Mouse (Mus musculus) hindbrain, embryonic 10.5 days (tissue): ENCODE measurements around the gene Slc9a8. TPM values are rescaled to one million over a fixed set of nuclear protein-coding genes. Genes with fewer than 3 reads are reported as not detected.

Source experiments
- DNase-seq: peaks from one replicate; pipeline ENCODE4 v3.0.0-alpha.2; 2017; ENCODE audit warnings: low spot score
- H3K27ac ChIP-seq: fragments of 300-500 bp; sonication (generic); 2 replicates; pipeline ENCODE4 v1.5.1; 2016; ENCODE audit warnings: mild to moderate bottlenecking, moderate library complexity
- H3K27me3 ChIP-seq: fragments of 300-500 bp; sonication (generic); 2 replicates; pipeline ENCODE4 v1.6.1; 2016; ENCODE audit warnings: mild to moderate bottlenecking; ENCODE audit not compliant: poor library complexity, insufficient read depth, severe bottlenecking
- H3K36me3 ChIP-seq: fragments of 300-500 bp; sonication (generic); 2 replicates; pipeline ENCODE4 v1.6.1; 2016; ENCODE audit warnings: mild to moderate bottlenecking, moderate library complexity
- H3K4me1 ChIP-seq: fragments of 300-500 bp; sonication (generic); replicated peaks from 2 replicates; pipeline ENCODE4 v1.6.1; 2016; ENCODE audit warnings: mild to moderate bottlenecking
- H3K4me3 ChIP-seq: fragments of 300-500 bp; sonication (generic); 2 replicates; pipeline ENCODE4 v1.5.1; 2016; ENCODE audit warnings: mild to moderate bottlenecking, moderate library complexity
- H3K9me3 ChIP-seq: fragments of 300-500 bp; sonication (generic); 2 replicates; pipeline ENCODE4 v1.6.1; 2016; ENCODE audit warnings: mild to moderate bottlenecking, moderate library complexity
- WGBS: fragments of 180-500 bp; shearing (Covaris S2); methylation state at CpG from one replicate; pipeline ENCODE4 v1.1.7; 2016; 5-methylcytosine and 5-hydroxymethylcytosine counted together
- polyA plus RNA-seq: library from polyadenylated mRNA; unstranded; fragments of >200 nt; fragmentation: Nextera tagmentation; extraction: Ambion mirVana; gene quantifications from 2 replicates; pipeline ENCODE4 v1.2.1, GENCODE M21; 2016

Slc9a8 gene
- polyA plus RNA-seq, 1 experiment from 2014 or later = 26.7 TPM

DNA sequence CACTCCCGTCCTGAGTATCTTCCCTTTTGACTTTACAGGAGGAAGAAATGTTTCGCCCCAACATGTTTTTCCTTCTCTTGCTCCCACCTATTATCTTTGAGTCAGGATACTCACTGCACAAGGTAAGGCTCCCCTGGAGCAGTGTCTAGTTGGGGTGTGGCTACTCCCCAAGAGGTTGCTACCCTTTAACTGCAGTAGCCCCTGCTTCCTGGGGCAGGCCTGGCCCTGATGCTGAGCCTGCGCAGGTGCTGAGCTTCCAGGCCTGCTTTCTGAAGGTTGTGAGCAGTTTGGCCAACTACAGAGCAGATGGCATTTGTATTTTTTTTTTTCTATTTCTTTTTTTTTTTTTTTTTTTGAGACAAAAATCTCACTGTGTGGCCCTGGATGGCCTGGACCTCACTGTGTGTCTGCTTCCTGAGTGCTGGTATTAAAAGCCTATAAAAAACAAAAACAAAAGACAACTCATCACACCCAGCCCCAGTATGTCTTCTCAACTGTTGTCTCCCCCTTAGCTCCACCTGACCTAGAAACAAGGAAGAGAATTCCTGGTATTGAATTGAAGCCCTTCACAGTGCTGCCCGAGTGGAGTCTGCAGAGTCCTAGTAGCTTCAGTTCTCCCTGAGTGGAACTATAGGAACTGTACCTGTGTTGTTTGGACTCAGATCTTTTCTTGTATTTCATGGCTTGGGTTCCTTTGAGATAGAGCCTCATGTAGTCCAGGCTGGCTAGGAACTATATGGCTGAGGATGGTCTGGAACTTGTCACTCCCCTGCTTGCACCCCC, 22.1 kb downstream of the Slc9a8 start:
- Histone ChIP-seq H3K4me3 (no peak overlapping the region), H3K27ac (no peak overlapping the region), H3K27me3 (no peaks in the 10 kb centered on the region), H3K4me1 (no peaks in the 10 kb centered on the region), H3K9me3 (no peaks in the 10 kb centered on the region), H3K36me3 (peaks cover 96% of the 10 kb centered on the region)
- 94% methylated on average over 4 of the region's 4 CpGs for WGBS
- no peak for DNase-seq

DNA sequence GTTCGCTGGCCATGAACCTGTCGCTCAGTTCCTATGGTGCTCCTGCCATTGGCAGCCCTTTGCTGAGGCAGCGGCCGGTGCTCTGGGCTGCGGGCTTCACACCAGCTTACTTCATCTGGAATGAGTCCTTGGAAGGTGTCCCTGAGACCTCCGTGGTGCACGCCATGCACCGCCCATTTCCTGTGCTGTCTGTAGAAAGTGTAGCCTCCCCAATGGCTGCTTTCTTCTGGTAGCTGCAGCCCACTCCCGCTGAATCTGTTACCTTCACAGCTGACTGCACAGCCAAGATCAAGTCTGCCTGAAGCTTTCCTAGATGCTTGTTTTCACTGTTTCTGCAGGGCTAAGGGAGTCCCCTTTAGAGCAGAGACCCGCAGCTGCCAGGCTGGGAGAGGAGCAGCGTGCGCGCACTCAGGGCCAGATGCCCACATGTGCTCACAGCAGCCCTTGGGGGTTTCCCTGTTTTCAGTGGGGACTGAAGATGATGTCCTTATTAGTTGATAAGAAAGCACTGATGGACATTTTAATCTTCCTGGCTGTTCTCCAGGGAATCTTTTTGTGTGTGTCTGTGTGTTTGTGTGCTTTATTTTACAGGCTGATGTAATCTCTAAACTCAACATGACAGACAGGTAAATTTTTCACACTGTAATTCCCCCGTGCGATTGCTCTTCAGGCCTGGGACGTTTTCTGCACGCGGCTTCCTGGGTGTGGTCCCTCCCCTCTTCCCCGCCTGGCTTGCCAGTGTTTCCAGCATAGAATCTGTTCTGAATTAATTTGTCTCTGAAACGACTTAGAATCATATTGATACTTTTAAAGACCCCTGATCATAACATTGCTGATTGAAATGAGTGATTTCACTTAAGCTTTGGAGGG, 24.6 kb downstream of the Slc9a8 start:
- DNase-seq = no peak
- WGBS = 89% methylated on average over 20 of the region's 20 CpGs
- no peak overlapping the region for H3K4me3 ChIP-seq
- H3K9me3 ChIP-seq = no peaks in the 10 kb centered on the region
- peaks cover 96% of the 10 kb centered on the region for H3K36me3 ChIP-seq
- no peaks in the 10 kb centered on the region for H3K27me3 ChIP-seq
- H3K4me1 ChIP-seq = no peaks in the 10 kb centered on the region; the same call in 1 of the 2 replicates
- no peak overlapping the region for H3K27ac ChIP-seq

DNA sequence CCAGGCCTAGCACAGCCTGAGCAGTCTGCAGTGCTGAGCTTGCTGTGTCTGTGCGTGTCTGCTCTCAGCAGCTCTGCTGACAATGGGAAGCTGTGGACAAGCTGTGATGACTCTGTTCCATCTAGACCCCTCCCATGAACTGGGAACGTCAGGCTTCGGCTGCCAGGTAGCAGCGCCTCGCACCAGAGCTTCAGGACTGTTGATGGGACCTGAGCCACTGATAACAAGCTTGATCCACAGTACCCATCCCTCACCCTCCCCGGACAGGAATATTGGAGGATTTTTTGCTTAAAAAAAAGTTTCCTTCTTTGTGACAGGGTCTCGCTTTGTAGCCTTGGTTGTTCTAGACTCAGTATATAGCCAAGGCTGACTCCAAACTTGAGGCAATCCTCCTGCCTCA, 25.7 kb downstream of the Slc9a8 start:
- Histone ChIP-seq H3K9me3 (no peaks in the 10 kb centered on the region), H3K27ac (no peak overlapping the region), H3K4me1 (no peaks in the 10 kb centered on the region; the same call in 1 of the 2 replicates), H3K4me3 (no peak overlapping the region), H3K27me3 (no peaks in the 10 kb centered on the region), H3K36me3 (peaks cover 93% of the 10 kb centered on the region)
- WGBS = 95% methylated on average over 7 of the region's 7 CpGs
- no peak for DNase-seq

DNA sequence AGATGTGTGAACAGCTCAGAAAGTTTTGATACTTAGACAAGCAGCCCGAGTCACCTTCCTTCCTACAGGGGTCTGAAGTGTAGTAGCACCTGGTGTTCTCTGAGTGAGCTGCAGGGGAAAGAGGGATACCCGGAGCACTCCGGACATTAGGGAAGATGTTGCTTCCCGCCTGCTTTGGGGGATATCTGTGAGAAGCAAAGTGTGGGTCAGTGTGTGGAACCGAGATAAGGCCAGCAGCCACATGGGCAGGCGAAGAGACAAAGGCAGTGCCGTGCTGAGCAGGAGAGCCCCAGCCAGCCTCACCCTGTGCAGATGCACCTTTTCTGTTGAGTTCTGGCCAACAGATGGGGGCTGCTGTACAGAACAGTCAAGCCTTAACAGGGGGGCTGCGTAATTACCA, 26.1 kb downstream of the Slc9a8 start:
- WGBS = 91% methylated on average over 8 of the region's 8 CpGs
- Histone ChIP-seq H3K27ac (no peak overlapping the region), H3K9me3 (no peaks in the 10 kb centered on the region)

DNA sequence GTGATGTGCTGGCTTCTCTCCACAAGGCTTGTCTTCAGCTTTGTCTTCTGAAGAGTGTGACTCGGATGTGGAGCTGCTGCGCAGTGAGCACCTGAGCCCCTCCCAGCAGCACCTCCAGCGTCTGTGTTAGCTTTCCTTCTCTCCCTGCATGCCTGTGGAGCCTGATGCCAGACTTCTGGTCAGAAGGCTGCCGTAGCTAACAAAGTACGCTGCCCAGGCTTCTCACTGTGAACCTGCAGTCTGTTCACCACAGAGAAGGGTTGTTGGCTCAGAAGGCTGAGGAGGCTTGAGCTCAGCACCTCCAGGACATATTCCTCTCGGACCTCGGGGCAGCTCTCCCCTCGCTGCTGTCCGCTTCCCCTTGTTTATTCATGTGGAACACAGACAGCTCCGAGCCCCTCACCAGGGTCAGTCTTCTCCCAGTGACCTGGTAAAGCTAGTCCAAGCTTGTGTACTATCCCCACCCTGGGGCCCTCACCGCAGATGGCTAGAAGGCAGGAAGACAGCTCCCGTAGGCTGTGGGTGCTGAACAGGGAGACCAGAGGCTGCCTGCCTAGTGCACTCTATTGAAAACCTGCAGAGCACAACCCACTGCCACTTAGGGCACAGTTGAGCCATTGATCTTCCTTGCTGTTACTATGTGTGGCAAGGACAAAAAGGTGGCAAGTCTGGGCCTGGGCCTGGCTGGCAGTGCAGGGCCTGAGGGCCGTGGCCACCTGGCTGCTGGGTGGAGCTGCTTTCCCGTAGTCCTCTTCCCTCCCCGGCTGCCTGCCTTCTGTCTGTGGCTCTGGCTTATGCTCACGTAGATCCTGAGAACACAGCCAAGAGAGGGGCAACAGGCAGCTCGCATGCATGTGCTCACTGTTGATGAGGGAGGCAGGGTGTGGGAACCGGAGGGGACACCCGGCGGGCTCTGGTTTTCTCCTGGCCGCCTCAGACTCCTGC, 28.1 kb downstream of the Slc9a8 start:
- Histone ChIP-seq H3K9me3 (no peaks in the 10 kb centered on the region), H3K4me3 (no peak overlapping the region), H3K27ac (no peak overlapping the region), H3K36me3 (peaks cover 92% of the 10 kb centered on the region), H3K4me1 (no peaks in the 10 kb centered on the region; the same call in 1 of the 2 replicates), H3K27me3 (no peaks in the 10 kb centered on the region)
- no peak for DNase-seq
- WGBS = 90% methylated on average over 21 of the region's 21 CpGs

More for the DNA sequence above, 26.1 kb downstream of the Slc9a8 start:
- DNase-seq = no peak
- H3K4me1 ChIP-seq = no peaks in the 10 kb centered on the region; the same call in 1 of the 2 replicates
- H3K36me3 ChIP-seq = peaks cover 91% of the 10 kb centered on the region
- H3K4me3 ChIP-seq = no peak overlapping the region
- H3K27me3 ChIP-seq = no peaks in the 10 kb centered on the region

DNA sequence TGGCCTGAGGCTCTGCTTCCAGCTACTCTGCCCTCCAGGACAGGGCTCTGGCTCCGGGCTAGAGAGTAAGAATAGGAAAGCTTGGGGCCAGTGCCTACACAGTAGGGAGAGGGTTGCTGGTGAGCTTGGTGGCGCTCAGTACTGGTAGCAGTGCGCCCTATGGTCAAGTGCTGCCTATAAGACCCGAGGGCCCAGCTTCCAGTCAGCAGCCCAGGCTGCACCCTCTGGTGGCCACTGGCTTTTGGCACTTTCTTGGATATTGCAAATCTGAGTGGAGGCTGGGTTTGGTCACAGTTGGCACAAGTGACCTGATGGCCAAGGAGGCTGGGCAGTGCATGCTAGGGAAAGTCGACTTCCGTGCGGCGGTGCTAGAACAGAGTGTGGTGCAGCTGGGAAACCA, 29.1 kb downstream of the Slc9a8 start:
- Histone ChIP-seq H3K27ac (no peak overlapping the region), H3K27me3 (no peaks in the 10 kb centered on the region), H3K36me3 (peaks cover 91% of the 10 kb centered on the region), H3K9me3 (no peaks in the 10 kb centered on the region), H3K4me3 (no peak overlapping the region), H3K4me1 (no peaks in the 10 kb centered on the region; the same call in 1 of the 2 replicates)
- WGBS = 90% methylated on average over 8 of the region's 8 CpGs
- DNase-seq = no peak

- H3K4me1 ChIP-seq = no peaks in the 10 kb centered on the region; the same call in 1 of the 2 replicates
- H3K9me3 ChIP-seq = no peaks in the 10 kb centered on the region
- no peaks in the 10 kb centered on the region for H3K27me3 ChIP-seq
- 93% methylated on average over 3 of the region's 3 CpGs for WGBS
- no peak overlapping the region for H3K4me3 ChIP-seq
- no peak for DNase-seq
- peaks cover 92% of the 10 kb centered on the region for H3K36me3 ChIP-seq
- no peak overlapping the region for H3K27ac ChIP-seq
These were observed 32.3 kb downstream of the Slc9a8 start for GRCm38 (mm10) chr2:167453814-167454213.

- no peak overlapping the region for H3K4me3 ChIP-seq
- peaks cover 93% of the 10 kb centered on the region for H3K36me3 ChIP-seq
- no peak overlapping the region for H3K27ac ChIP-seq
- no peak for DNase-seq
- H3K9me3 ChIP-seq = no peaks in the 10 kb centered on the region
- 95% methylated on average over 5 of the region's 5 CpGs for WGBS
- no peaks in the 10 kb centered on the region for H3K27me3 ChIP-seq
- H3K4me1 ChIP-seq = no peaks in the 10 kb centered on the region
These were observed 35.0 kb downstream of the Slc9a8 start for GRCm38 (mm10) chr2:167456361-167457020.

- Histone ChIP-seq H3K4me3 (no peak overlapping the region), H3K27me3 (no peaks in the 10 kb centered on the region), H3K36me3 (peaks cover 96% of the 10 kb centered on the region), H3K27ac (no peak overlapping the region), H3K4me1 (no peaks in the 10 kb centered on the region), H3K9me3 (no peaks in the 10 kb centered on the region)
- WGBS = 94% methylated on average over 9 of the region's 9 CpGs
- no peak for DNase-seq
These were observed 35.7 kb downstream of the Slc9a8 start for GRCm38 (mm10) chr2:167457213-167457612.

GRCm38 (mm10) chr2:167458548-167458947, 37.0 kb downstream of the Slc9a8 start:
- Histone ChIP-seq H3K27me3 (no peaks in the 10 kb centered on the region), H3K4me1 (no peaks in the 10 kb centered on the region), H3K27ac (no peak overlapping the region), H3K9me3 (no peaks in the 10 kb centered on the region), H3K36me3 (peaks cover 85% of the 10 kb centered on the region), H3K4me3 (no peak overlapping the region)
- no peak for DNase-seq
- 92% methylated on average over 3 of the region's 3 CpGs for WGBS

DNA sequence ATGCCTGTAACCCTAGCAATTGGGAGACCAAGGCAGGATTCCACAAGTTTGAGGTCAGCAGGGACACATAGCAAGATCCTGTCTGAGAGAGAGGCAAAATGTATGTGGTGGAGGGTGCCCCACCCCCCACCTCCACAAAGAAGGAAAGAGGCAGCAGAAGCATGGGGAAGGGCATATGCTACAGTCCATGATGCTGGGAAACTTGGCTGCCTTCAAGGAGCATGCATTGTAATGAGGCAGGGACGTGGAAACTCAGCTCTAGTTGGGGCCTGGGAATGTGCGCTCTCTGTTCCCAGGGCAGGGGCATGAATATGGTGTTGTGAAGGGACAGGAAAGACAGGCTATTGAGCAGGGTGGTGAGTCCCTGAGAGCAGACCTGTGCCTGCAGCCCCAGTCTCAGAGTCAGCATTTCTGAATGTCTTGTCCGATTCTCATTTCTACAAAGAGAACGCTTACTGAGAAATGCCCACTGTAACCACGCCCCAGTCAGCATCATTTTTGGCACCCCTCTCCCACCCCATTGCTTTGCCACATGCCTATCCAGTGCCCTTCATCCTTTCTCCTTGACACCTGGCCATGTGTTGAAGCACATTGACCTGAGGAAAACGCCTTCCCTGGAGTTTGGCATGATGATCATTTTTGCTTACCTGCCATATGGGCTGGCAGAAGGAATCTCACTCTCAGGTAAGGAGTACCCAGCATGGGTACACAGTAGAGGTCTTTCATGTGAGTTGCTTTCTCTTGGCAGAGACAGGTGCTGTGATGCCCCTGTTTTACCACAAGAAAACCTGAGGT, 37.8 kb downstream of the Slc9a8 start:
- Histone ChIP-seq H3K9me3 (no peaks in the 10 kb centered on the region), H3K27ac (no peak overlapping the region), H3K4me1 (no peaks in the 10 kb centered on the region), H3K36me3 (peaks cover 79% of the 10 kb centered on the region), H3K4me3 (no peak overlapping the region), H3K27me3 (no peaks in the 10 kb centered on the region)
- WGBS = 94% methylated on average over 6 of the region's 6 CpGs
- DNase-seq = no peak
